Mouse (Mus musculus): ENCODE measurements around the gene Btbd19.
A peak's percentile ranks its signal among the peaks of the same experiment; 100 is the strongest.

Gene Btbd19

GRCm38 (mm10) chr4:117110249-117110648 is 15.3 kb downstream of the Btbd19 start:
- DNase-seq = no peak

GRCm38 (mm10) chr4:117109330-117109729 is 16.2 kb downstream of the Btbd19 start:
- no peak for DNase-seq

DNA sequence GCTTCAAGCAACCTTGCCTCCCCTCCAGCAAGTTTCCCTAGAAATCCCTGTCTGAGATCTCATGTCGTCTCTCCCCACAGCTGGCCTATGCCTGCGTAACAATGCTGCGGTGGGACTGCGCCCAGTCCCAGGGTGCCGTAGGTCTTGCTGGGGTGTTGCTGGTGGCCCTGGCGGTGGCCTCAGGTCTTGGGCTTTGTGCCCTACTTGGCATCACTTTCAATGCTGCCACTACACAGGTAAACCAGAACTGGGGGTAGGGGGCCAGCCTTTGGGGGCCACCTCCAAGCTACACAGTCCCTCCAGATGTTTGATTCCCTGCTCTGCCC is 17.0 kb downstream of the Btbd19 start:
- DNase-seq = no peak

DNA sequence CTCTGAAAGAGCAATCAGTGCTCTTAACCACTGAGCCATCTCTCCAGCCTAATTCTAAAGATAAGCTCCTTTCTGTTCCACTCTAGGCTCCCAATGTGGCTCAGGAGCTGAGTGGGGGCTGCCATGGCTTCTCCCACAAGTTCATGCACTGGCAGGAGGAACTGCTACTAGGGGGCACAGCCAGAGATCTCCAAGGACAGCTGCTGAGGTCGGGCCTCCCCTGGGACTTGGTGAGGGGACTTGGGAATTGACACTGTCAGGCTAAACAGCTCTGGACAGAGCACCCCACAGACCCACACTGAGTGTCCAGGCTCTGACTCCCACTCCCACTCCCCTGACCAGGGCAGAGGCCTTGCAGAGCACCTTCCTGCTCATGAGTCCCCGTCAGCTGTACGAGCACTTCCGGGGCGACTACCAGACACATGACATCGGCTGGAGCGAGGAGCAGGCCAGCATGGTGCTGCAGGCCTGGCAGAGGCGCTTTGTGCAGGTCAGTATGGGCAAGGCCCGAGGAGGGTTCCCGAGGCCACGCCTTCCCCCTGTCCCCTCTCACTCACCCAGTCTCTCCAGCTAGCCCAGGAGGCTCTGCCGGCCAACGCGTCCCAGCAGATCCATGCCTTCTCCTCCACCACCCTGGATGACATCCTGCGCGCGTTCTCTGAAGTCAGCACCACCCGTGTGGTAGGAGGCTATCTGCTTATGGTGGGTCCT is 17.6 kb downstream of the Btbd19 start:
- no peak for DNase-seq

DNA sequence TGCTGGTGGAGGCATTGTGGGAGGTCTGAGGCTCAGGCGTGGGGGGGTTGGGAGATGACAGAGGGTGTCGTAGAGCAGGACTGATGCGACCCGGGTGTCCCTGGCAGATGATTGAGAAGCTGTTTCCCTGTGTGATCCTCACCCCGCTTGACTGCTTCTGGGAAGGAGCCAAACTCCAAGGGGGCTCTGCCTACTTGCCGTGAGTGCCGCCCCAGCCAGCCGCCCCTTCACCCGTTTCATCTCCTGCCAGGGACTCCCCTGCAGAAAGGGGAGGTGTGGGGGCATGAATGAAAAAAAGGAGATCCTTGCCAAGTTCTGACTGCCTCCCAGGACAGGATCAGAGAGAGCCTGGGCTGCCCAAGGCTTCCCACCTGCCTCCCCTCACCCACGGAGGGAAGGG is 20.4 kb downstream of the Btbd19 start:
- no peak for DNase-seq

GRCm38 (mm10) chr4:117104672-117105071 is 20.9 kb downstream of the Btbd19 start:
- DNase-seq = peak; percentile 22 to 31

DNA sequence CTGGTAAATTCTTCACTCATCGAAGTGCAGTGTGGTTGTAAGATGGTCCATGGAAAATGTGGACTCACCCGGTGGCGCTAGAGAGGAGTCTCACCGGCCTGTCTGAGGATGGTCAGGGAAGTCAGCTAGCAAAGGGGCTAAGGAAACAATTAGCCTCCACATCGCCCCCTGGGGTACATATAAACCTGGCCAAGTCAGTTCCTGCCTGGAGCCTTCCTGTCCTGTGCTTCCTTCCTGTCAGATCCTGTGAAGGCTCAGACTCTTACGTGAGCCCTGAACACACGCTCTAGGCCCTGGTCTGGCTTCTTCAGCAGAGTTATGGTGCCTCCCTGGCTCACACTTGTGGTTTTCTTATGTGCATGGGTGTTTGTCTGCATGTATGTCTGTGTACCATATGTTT is 24.3 kb downstream of the Btbd19 start:
- peak; percentile 15 to 27 for DNase-seq

DNA sequence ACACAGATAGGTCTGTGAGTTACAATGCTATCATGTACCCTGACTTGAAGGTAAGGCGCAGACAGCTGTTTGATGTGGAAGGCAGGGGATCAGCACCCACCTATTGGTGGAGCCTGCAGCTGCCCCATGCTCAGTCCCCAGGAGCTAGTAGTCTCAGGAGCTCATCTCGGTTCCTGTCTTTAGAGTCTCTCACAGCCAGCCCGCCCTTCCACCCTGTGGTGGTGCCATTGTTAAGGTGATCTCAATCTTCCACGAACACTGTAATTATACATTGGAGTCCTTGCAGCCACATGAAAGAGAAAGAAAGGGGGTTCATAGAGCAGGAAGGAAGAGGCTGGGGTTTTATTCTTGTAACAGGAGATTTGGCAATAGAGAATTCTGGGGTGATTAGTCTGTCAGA is 25.5 kb downstream of the Btbd19 start:
- no peak for DNase-seq

GRCm38 (mm10) chr4:117098764-117099036 is 26.8 kb downstream of the Btbd19 start:
- DNase-seq = no peak

GRCm38 (mm10) chr4:117097969-117098763 is 27.4 kb downstream of the Btbd19 start:
- DNase-seq = no peak

- no peak for DNase-seq
These were observed 28.9 kb downstream of the Btbd19 start for GRCm38 (mm10) chr4:117096666-117097065.

GRCm38 (mm10) chr4:117095551-117096452 is 29.7 kb downstream of the Btbd19 start, which contains the start of gene Ptch2:
Ptch2 (plus strand) TSS chr4:117096075.
- peak; percentile 18 to 22 for DNase-seq

- no peak for DNase-seq
These were observed 30.7 kb downstream of the Btbd19 start for GRCm38 (mm10) chr4:117094626-117095361.

DNA sequence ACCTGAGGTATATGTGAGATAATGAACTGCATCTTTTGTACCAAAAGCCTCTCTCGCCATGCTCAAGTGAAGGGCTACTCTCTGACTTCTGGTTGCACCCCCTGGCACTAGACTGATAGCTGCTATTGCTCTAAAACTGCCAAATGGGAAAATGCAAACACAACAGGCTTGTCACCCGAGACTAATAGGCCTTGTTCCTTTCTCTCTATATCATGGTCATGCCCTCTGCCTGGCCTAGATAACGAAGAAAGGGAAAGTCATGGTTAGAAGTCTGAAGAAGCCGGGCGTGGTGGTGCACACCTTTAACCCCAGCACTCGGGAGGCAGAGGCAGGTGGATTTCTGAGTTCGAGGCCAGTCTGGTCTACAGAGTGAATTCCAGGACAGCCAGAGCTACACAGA is 34.9 kb downstream of the Btbd19 start:
- no peak for DNase-seq

- DNase-seq = no peak
These were observed 37.4 kb downstream of the Btbd19 start for GRCm38 (mm10) chr4:117087948-117088640.

DNA sequence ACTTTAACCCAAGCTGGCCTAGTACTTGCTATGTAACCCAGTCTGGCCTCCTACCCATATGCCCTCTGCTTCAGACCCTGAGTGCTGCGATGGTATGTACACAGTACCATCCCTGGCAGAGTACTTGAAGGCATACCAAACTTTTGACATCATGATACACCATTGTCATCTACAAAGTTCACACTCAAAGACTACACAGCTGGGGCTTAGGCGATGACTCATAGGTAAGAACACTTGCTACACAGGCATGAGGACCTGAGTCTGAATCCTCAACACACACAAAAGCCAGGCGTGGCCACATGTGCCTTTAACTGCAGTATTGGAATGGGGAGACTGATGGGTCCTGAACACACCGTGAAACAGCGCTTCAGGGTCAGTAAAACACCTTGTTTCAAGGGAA is 54.3 kb downstream of the Btbd19 start:
- DNase-seq = no peak

DNA sequence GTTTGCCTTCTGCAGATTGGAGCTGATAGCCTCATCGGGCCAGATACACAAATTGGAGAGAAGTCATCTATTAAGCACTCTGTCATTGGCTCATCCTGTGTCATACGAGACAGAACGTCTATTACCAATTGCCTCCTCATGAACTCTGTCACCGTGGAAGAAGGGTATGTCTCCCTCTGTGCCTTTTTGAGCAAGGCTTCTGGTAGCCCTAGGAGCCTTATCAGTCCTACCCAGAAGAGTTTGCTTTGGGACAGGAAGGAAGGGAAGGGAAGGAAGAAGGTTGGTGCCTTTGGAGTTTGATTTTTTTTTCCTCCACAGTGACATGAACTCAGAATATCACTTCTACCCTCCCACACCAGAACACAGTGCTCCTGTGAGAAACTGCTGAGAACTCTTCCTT is 54.9 kb downstream of the Btbd19 start:
- no peak for DNase-seq

GRCm38 (mm10) chr4:117069647-117070046 is 55.9 kb downstream of the Btbd19 start:
- DNase-seq = no peak
